Mouse (Mus musculus): ENCODE data around the gene Aoc3. TPM values are rescaled to one million over a fixed set of nuclear protein-coding genes. Genes with fewer than 3 reads are reported as not detected.

Aoc3 gene
- total and polyA plus RNA-seq, 3 experiments, result 0.62 to 2.2 TPM; not detected in 1

- Histone ChIP-seq H3K27me3 (ENCODE audit: control insufficient read depth in 1 of 2, insufficient read depth in 2 of 2, low read length in 2 of 2) (no peaks in the 10 kb centered on the region), H3K27ac (ENCODE audit: control insufficient read depth, low read depth, low read length) (peak overlapping the region; percentile 5; the same call in 1 of the 2 replicates), H3K9ac (ENCODE audit: control insufficient read depth, low read depth, low read length, poor library complexity, severe bottlenecking) (no peak overlapping the region), H3K4me1 (ENCODE audit: control insufficient read depth in 1 of 2, insufficient read depth in 2 of 2, low read length in 2 of 2) (peaks cover 14 to 23% of the 10 kb centered on the region in 2 experiments), H3K4me3 (ENCODE audit: control insufficient read depth in 1 of 2, insufficient read depth in 1 of 2, low read depth in 2 of 2, low read length in 2 of 2) (no peak overlapping the region), H3K9me3 (replicated peaks; ENCODE audit: insufficient read depth, low read length) (no peaks in the 10 kb centered on the region), H3K79me2 (ENCODE audit: control insufficient read depth, insufficient read depth, low read length, poor library complexity) (peaks cover 2% of the 10 kb centered on the region), H3K36me3 (ENCODE audit: control insufficient read depth in 1 of 2, insufficient read depth in 2 of 2, low read length in 2 of 2) (peaks cover 0 to 29% of the 10 kb centered on the region in 2 experiments; a peak in 2 of 4 replicates)
- peak; percentile 89 for DNase-seq (ENCODE audit: low read depth, low spot score)
- TF ChIP-seq ELF1 (IDR thresholded peaks at IDR 0.05; ENCODE audit: low read depth, low read length) (peak; percentile 73), USF2 (IDR thresholded peaks at IDR 0.05; ENCODE audit: borderline replicate concordance in 1 of 2, insufficient read depth in 1 of 2, low read depth in 1 of 2, low read length in 2 of 2) (no peak), CHD2 (IDR thresholded peaks at IDR 0.05; ENCODE audit: low read length) (no peak), SMC3 (IDR thresholded peaks at IDR 0.05; ENCODE audit: low read depth, low read length) (no peak), MYC (IDR thresholded peaks at IDR 0.05; ENCODE audit: low read depth, low read length) (no peak), ZNF384 (IDR thresholded peaks at IDR 0.05; ENCODE audit: low read depth, low read length) (no peak), MAFK (IDR thresholded peaks at IDR 0.05; ENCODE audit: borderline replicate concordance, low read depth, low read length) (no peak), JUND (IDR thresholded peaks at IDR 0.05; ENCODE audit: low read depth, low read length) (no peak), ZKSCAN1 (IDR thresholded peaks at IDR 0.05; ENCODE audit: low read depth, low read length) (no peak), KAT2A (conservative IDR thresholded peaks at IDR 0.05; ENCODE audit: low read depth, low read length) (no peak), CHD1 (IDR thresholded peaks at IDR 0.05; ENCODE audit: low read depth, low read length) (no peak), MAZ (IDR thresholded peaks at IDR 0.05; ENCODE audit: low read depth, low read length) (no peak), MXI1 (IDR thresholded peaks at IDR 0.05; ENCODE audit: low read depth, low read length) (no peak), RCOR1 (IDR thresholded peaks at IDR 0.05; ENCODE audit: low read depth, low read length) (peak; percentile 80), BHLHE40 (IDR thresholded peaks at IDR 0.05; ENCODE audit: borderline replicate concordance, low read depth, low read length) (no peak), ETS1 (IDR thresholded peaks at IDR 0.05; ENCODE audit: low read depth, low read length) (no peak; the same call in 1 of the 2 replicates), NRF1 (IDR thresholded peaks at IDR 0.05; ENCODE audit: insufficient read depth, low read depth, low read length, poor library complexity, severe bottlenecking) (no peak), MAX (IDR thresholded peaks at IDR 0.05; ENCODE audit: low read length) (no peak), UBTF (IDR thresholded peaks at IDR 0.05; ENCODE audit: borderline replicate concordance, insufficient read depth, low read depth, low read length) (no peak), ZC3H11A (IDR thresholded peaks at IDR 0.05; ENCODE audit: low read depth, low read length) (no peak), MEF2A (IDR thresholded peaks at IDR 0.05; ENCODE audit: extremely low read depth, insufficient replicate concordance, low read depth, low read length, poor library complexity, severe bottlenecking) (no peak), HCFC1 (IDR thresholded peaks at IDR 0.05; ENCODE audit: low read depth, low read length) (no peak), USF1 (IDR thresholded peaks at IDR 0.05; ENCODE audit: low read depth, low read length) (no peak), EP300 (IDR thresholded peaks at IDR 0.05; ENCODE audit: low read depth in 1 of 2, low read length in 2 of 2) (peak; percentile 42 to 71; a peak in 3 of 4 replicates), E2F4 (IDR thresholded peaks at IDR 0.05; ENCODE audit: borderline replicate concordance, low read depth, low read length) (no peak), POLR2A (IDR thresholded peaks at IDR 0.05; ENCODE audit: control insufficient read depth in 1 of 2, insufficient read depth in 1 of 2, low read depth in 1 of 2, low read length in 2 of 2, poor library complexity in 1 of 2) (no peak), TCF12 (IDR thresholded peaks at IDR 0.05; ENCODE audit: low read depth, low read length) (peak; percentile 37), GATA1 (IDR thresholded peaks at IDR 0.05; ENCODE audit: low read depth, low read length) (peak; percentile 52), CTCF (IDR thresholded peaks at IDR 0.05 in 2 of 3, conservative IDR thresholded peaks at IDR 0.05 in 1 of 3; ENCODE audit: control insufficient read depth in 1 of 3, insufficient read depth in 1 of 3, low read depth in 2 of 3, low read length in 3 of 3, poor library complexity in 1 of 3, severe bottlenecking in 1 of 3) (no peak), SIN3A (IDR thresholded peaks at IDR 0.05; ENCODE audit: low read length) (0 out of 2 replicates have a peak, but pooled peaks have one; percentile 51), MYB (IDR thresholded peaks at IDR 0.05; ENCODE audit: low read depth, low read length) (0 out of 2 replicates have a peak, but pooled peaks have one; percentile 11), RAD21 (IDR thresholded peaks at IDR 0.05; ENCODE audit: low read depth, low read length) (no peak), TBP (IDR thresholded peaks at IDR 0.05; ENCODE audit: low read depth, low read length) (peak; percentile 48; the same call in 1 of the 2 replicates), POLR2AphosphoS5 (IDR thresholded peaks at IDR 0.05; ENCODE audit: borderline replicate concordance, low read depth, low read length) (no peak), NELFE (IDR thresholded peaks at IDR 0.05; ENCODE audit: low read depth, low read length) (no peak), ZMIZ1 (IDR thresholded peaks at IDR 0.05; ENCODE audit: low read depth, low read length) (no peak), TAL1 (IDR thresholded peaks at IDR 0.05; ENCODE audit: low read length) (peak; percentile 40), GABPA (IDR thresholded peaks at IDR 0.05; ENCODE audit: low read depth, low read length) (no peak)
Observed at GRCm38 (mm10) chr11:101311083-101311482, 19.3 kb upstream of the Aoc3 start.

All from MEL (cell line).